ENCODE assay signal across 41 mouse cellular contexts in the genomic region with DNA sequence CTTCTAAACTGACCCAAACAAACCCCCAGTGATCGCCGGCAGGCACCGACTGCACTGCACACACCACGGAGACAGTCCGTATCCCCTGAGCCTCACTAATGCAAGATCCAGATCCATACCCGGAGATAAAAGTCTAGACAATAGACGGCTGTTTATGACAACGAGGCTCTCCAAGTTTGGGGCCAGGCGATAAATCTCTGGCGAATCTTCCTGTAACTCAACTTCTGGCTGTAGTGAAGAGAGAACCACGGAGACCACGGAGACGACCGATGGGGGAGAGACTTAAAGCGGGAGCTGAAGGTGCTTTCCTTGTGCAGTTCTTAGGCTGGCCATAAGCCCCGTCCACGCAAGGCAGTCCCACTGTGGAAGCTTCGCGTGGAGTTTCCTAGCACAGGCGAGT. TPM values are rescaled to one million over a fixed set of nuclear protein-coding genes. Genes with fewer than 3 reads are reported as not detected.
DNase-seq lines count a peak whose midpoint lies in the region; ATAC-seq lines count a peak whose summit lies in the region.
"Had no signal": no experiment of that assay in that cellular context is flagged by ENCODE, and none has a peak within 500 bp of the region (broad histone marks: within the 10 kb centered on the region; RNA-seq: fewer than 3 reads in every experiment).

No protein-coding gene starts in this region.

- WGBS in intestine, embryonic 14.5 days, result 2% methylated on average over 20 of the region's 20 CpGs
- WGBS in intestine, embryonic 15.5 days, result 1% methylated on average over 20 of the region's 20 CpGs
- WGBS in embryonic facial prominence, embryonic 10.5 days, result under 1% methylated on average over 20 of the region's 20 CpGs
- WGBS in limb, embryonic 11.5 days, result 1% methylated on average over 20 of the region's 20 CpGs
- under 1% methylated on average over 20 of the region's 20 CpGs for WGBS in neural tube, embryonic 12.5 days

- H3K4me2 ChIP-seq in intestine, embryonic 14.5 days (ENCODE audit: low read length), result no peak overlapping the region
- H3K4me2 ChIP-seq in intestine, embryonic 15.5 days (replicated peaks), result no peak overlapping the region
- H3K4me2 ChIP-seq in limb, embryonic 11.5 days (ENCODE audit: low read depth, severe bottlenecking), result peak overlapping the region; percentile 42
- H3K4me2 ChIP-seq in neural tube, embryonic 12.5 days (replicated peaks), result peak overlapping the region; percentile 50
- H3K4me2 ChIP-seq: embryonic facial prominence, embryonic 15.5 days; heart, embryonic 11.5 days; liver, embryonic 11.5 days; midbrain, embryonic 12.5 days had no signal

- peak; percentile 73 for DNase-seq in intestine, embryonic 14.5 days (ENCODE audit: low spot score)
- DNase-seq in embryonic facial prominence, embryonic 10.5 days (ENCODE audit: low spot score), result peak; percentile 49
- DNase-seq in limb, embryonic 11.5 days (ENCODE audit: low spot score), result peak; percentile 66
- DNase-seq in adrenal gland, postnatal 10 days, result no peak
- no peak for DNase-seq in cerebellum, adult 8-10 months
- DNase-seq in cerebellum, adult 18-20 months, result no peak
- DNase-seq: adrenal gland, adult 8-10 months; B cell, adult 2 months; cerebellum, adult 9-11 months; gastrocnemius, postnatal 36 days; heart, adult 18-20 months; heart, postnatal 36 days; kidney, postnatal 36 days; lung, postnatal 36 days; right cerebral cortex, postnatal 14 days had no signal

- H3K36me3 ChIP-seq in intestine, embryonic 14.5 days (ENCODE audit: control insufficient read depth, insufficient read depth, low read length), result no peaks in the 10 kb centered on the region
- no peaks in the 10 kb centered on the region for H3K36me3 ChIP-seq in intestine, embryonic 15.5 days
- no peaks in the 10 kb centered on the region for H3K36me3 ChIP-seq in embryonic facial prominence, embryonic 10.5 days (replicated peaks)
- H3K36me3 ChIP-seq in limb, embryonic 11.5 days (ENCODE audit: control insufficient read depth, insufficient read depth, low read length), result no peaks in the 10 kb centered on the region
- H3K36me3 ChIP-seq in neural tube, embryonic 12.5 days, result no peaks in the 10 kb centered on the region
- H3K36me3 ChIP-seq: embryonic facial prominence, embryonic 15.5 days; midbrain, embryonic 12.5 days had no signal

- no peaks in the 10 kb centered on the region for H3K4me1 ChIP-seq in intestine, embryonic 14.5 days (replicated peaks; ENCODE audit: control insufficient read depth, insufficient read depth, low read length)
- no peaks in the 10 kb centered on the region for H3K4me1 ChIP-seq in intestine, embryonic 15.5 days (replicated peaks)
- H3K4me1 ChIP-seq in embryonic facial prominence, embryonic 10.5 days, result peaks cover 2% of the 10 kb centered on the region; the same call in 1 of the 2 replicates
- peaks cover 4% of the 10 kb centered on the region; the same call in 1 of the 2 replicates for H3K4me1 ChIP-seq in limb, embryonic 11.5 days (ENCODE audit: control insufficient read depth, insufficient read depth, low read length)
- no peaks in the 10 kb centered on the region for H3K4me1 ChIP-seq in neural tube, embryonic 12.5 days
- H3K4me1 ChIP-seq: embryonic facial prominence, embryonic 15.5 days; midbrain, embryonic 12.5 days had no signal

- ATAC-seq in intestine, embryonic 14.5 days (replicated peaks; ENCODE audit: low FRiP score, low TSS enrichment, low read depth), result no peak
- ATAC-seq in intestine, embryonic 15.5 days, result no peak
- no peak for ATAC-seq in limb, embryonic 11.5 days (ENCODE audit: insufficient number of reproducible peaks, low FRiP score, low TSS enrichment, low read depth)
- no peak for ATAC-seq in neural tube, embryonic 12.5 days (ENCODE audit: low FRiP score, low read depth)
- ATAC-seq: activated CD4-positive, CD25-positive, alpha-beta regulatory T cell, adult 4 months; forebrain, embryonic 14.5 days; hindbrain, embryonic 16.5 days; intestine, embryonic 16.5 days had no signal

- no peaks in the 10 kb centered on the region for H3K9me3 ChIP-seq in intestine, embryonic 14.5 days (ENCODE audit: control insufficient read depth, low read length)
- H3K9me3 ChIP-seq in intestine, embryonic 15.5 days, result no peaks in the 10 kb centered on the region
- H3K9me3 ChIP-seq in embryonic facial prominence, embryonic 10.5 days, result no peaks in the 10 kb centered on the region
- H3K9me3 ChIP-seq in limb, embryonic 11.5 days (ENCODE audit: control insufficient read depth, low read length), result no peaks in the 10 kb centered on the region
- H3K9me3 ChIP-seq in neural tube, embryonic 12.5 days, result no peaks in the 10 kb centered on the region
- H3K9me3 ChIP-seq: embryonic facial prominence, embryonic 15.5 days; megakaryocyte, embryonic 14.5 days; midbrain, embryonic 12.5 days had no signal

- no peak overlapping the region for H3K4me3 ChIP-seq in intestine, embryonic 14.5 days (ENCODE audit: low read depth, low read length)
- no peak overlapping the region for H3K4me3 ChIP-seq in intestine, embryonic 15.5 days (replicated peaks)
- H3K4me3 ChIP-seq in embryonic facial prominence, embryonic 10.5 days, result no peak overlapping the region
- H3K4me3 ChIP-seq in limb, embryonic 11.5 days (ENCODE audit: low read depth, low read length), result peak overlapping the region; percentile 24
- H3K4me3 ChIP-seq in neural tube, embryonic 12.5 days, result peak overlapping the region; percentile 20
- H3K4me3 ChIP-seq: embryonic facial prominence, embryonic 15.5 days; layer of hippocampus, adult 2 months; megakaryocyte, embryonic 14.5 days; midbrain, embryonic 12.5 days had no signal

- peaks cover 100% of the 10 kb centered on the region for H3K27me3 ChIP-seq in intestine, embryonic 14.5 days (replicated peaks; ENCODE audit: control insufficient read depth, insufficient read depth, low read length)
- H3K27me3 ChIP-seq in intestine, embryonic 15.5 days (replicated peaks), result peaks cover 97% of the 10 kb centered on the region
- peaks cover 100% of the 10 kb centered on the region for H3K27me3 ChIP-seq in embryonic facial prominence, embryonic 10.5 days (replicated peaks; ENCODE audit: low read depth, poor library complexity, severe bottlenecking)
- H3K27me3 ChIP-seq in limb, embryonic 11.5 days (ENCODE audit: control insufficient read depth, insufficient read depth, low read length), result peaks cover 66% of the 10 kb centered on the region
- peaks cover 97% of the 10 kb centered on the region for H3K27me3 ChIP-seq in neural tube, embryonic 12.5 days (replicated peaks)

- H3K27ac ChIP-seq in intestine, embryonic 14.5 days (ENCODE audit: low read depth), result no peak overlapping the region
- H3K27ac ChIP-seq in intestine, embryonic 15.5 days, result no peak overlapping the region
- H3K27ac ChIP-seq in embryonic facial prominence, embryonic 10.5 days (replicated peaks), result no peak overlapping the region
- peak overlapping the region; percentile 76 for H3K27ac ChIP-seq in limb, embryonic 11.5 days (replicated peaks; ENCODE audit: low read depth, low read length)
- no peak overlapping the region for H3K27ac ChIP-seq in neural tube, embryonic 12.5 days
- H3K27ac ChIP-seq: embryonic facial prominence, embryonic 15.5 days; layer of hippocampus, adult 2 months; midbrain, embryonic 12.5 days had no signal

- no peak overlapping the region for H3K9ac ChIP-seq in intestine, embryonic 14.5 days (ENCODE audit: low read length)
- H3K9ac ChIP-seq in intestine, embryonic 15.5 days, result no peak overlapping the region
- peak overlapping the region; percentile 58; the same call in 1 of the 2 replicates for H3K9ac ChIP-seq in limb, embryonic 11.5 days (ENCODE audit: low read length)
- H3K9ac ChIP-seq in neural tube, embryonic 12.5 days, result peak overlapping the region; percentile 53
- H3K9ac ChIP-seq: embryonic facial prominence, embryonic 15.5 days; midbrain, embryonic 12.5 days had no signal

RNA-seq across cellular contexts. Expression of a gene that starts 4.5 kb away (rescaled TPM):
- polyA plus RNA-seq in intestine, embryonic 14.5 days (2014; fragmentation: Nextera tagmentation; extraction: Ambion mirVana), result 0.11 TPM in 2 replicates
- polyA plus RNA-seq in intestine, embryonic 15.5 days (2015; fragmentation: Nextera tagmentation; extraction: Ambion mirVana), result not detected in 2 replicates
- polyA plus RNA-seq in embryonic facial prominence, embryonic 10.5 days (2016; fragmentation: Nextera tagmentation; extraction: Ambion mirVana), result not detected in 2 replicates
- 5.5 and 5.9 TPM in 2 replicates for polyA plus RNA-seq in limb, embryonic 11.5 days (2014; fragmentation: Nextera tagmentation; extraction: Ambion mirVana)
- 4.3 and 5.7 TPM in 2 replicates for polyA plus RNA-seq in neural tube, embryonic 12.5 days (2016; fragmentation: Nextera tagmentation; extraction: Ambion mirVana)
- total RNA-seq in adrenal gland, postnatal 10 days (2021), result under 1 TPM in 1 of 2 experiments, not detected in 1; 0.15 TPM
- total RNA-seq: adrenal gland, adult 8-10 months; CH12.LX; common myeloid progenitor, adult 5-6 weeks; ES-E14; heart, adult 18-20 months; heart, postnatal 36 days; layer of hippocampus, adult 2 months; layer of hippocampus, postnatal 14 days; left cerebral cortex, adult 8-10 months; left cerebral cortex, postnatal 36 days; midbrain, postnatal 0 days had no signal
- polyA plus RNA-seq: activated CD4-positive, CD25-positive, alpha-beta regulatory T cell, adult 4 months; embryonic facial prominence, embryonic 15.5 days; forebrain, embryonic 14.5 days; heart, embryonic 11.5 days; heart, embryonic 16.5 days; hindbrain, embryonic 16.5 days; liver, embryonic 11.5 days; liver, embryonic 16.5 days; lung, embryonic 16.5 days; midbrain, embryonic 12.5 days; midbrain, postnatal 0 days; small intestine, adult 2 months; stomach, embryonic 14.5 days; testis, adult 2 months had no signal

RNA-seq across cellular contexts. Expression of a gene that starts 13.1 kb away (rescaled TPM):
- not detected in 2 replicates for polyA plus RNA-seq in intestine, embryonic 14.5 days (2014; fragmentation: Nextera tagmentation; extraction: Ambion mirVana)
- polyA plus RNA-seq in intestine, embryonic 15.5 days (2015; fragmentation: Nextera tagmentation; extraction: Ambion mirVana), result not detected in 2 replicates
- polyA plus RNA-seq in embryonic facial prominence, embryonic 10.5 days (2016; fragmentation: Nextera tagmentation; extraction: Ambion mirVana), result not detected in 2 replicates
- polyA plus RNA-seq in limb, embryonic 11.5 days (2014; fragmentation: Nextera tagmentation; extraction: Ambion mirVana), result 0.96 and 1.2 TPM in 2 replicates
- polyA plus RNA-seq in neural tube, embryonic 12.5 days (2016; fragmentation: Nextera tagmentation; extraction: Ambion mirVana), result 8.1 and 14.2 TPM in 2 replicates
- not detected for total RNA-seq in adrenal gland, postnatal 10 days (2021)
- total RNA-seq: adrenal gland, adult 8-10 months; CH12.LX; common myeloid progenitor, adult 5-6 weeks; gastrocnemius, postnatal 36 days; heart, adult 18-20 months; heart, postnatal 36 days; layer of hippocampus, adult 2 months; layer of hippocampus, postnatal 14 days; left cerebral cortex, adult 8-10 months; left cerebral cortex, postnatal 36 days; midbrain, postnatal 0 days had no signal
- polyA plus RNA-seq: activated CD4-positive, CD25-positive, alpha-beta regulatory T cell, adult 4 months; forebrain, embryonic 14.5 days; heart, embryonic 11.5 days; heart, embryonic 16.5 days; hindbrain, embryonic 16.5 days; intestine, embryonic 16.5 days; kidney, embryonic 16.5 days; liver, embryonic 11.5 days; liver, embryonic 16.5 days; lung, embryonic 16.5 days; midbrain, embryonic 12.5 days; midbrain, postnatal 0 days; small intestine, adult 2 months; stomach, embryonic 14.5 days; testis, adult 2 months had no signal

RNA-seq across cellular contexts. Expression of a gene that starts 16.9 kb away (rescaled TPM):
- 2.6 and 3.1 TPM in 2 replicates for polyA plus RNA-seq in intestine, embryonic 14.5 days (2014; fragmentation: Nextera tagmentation; extraction: Ambion mirVana)
- 1.9 and 2.6 TPM in 2 replicates for polyA plus RNA-seq in intestine, embryonic 15.5 days (2015; fragmentation: Nextera tagmentation; extraction: Ambion mirVana)
- not detected in 2 replicates for polyA plus RNA-seq in embryonic facial prominence, embryonic 10.5 days (2016; fragmentation: Nextera tagmentation; extraction: Ambion mirVana)
- polyA plus RNA-seq in limb, embryonic 11.5 days (2014; fragmentation: Nextera tagmentation; extraction: Ambion mirVana), result 43.9 and 56.2 TPM in 2 replicates
- polyA plus RNA-seq in neural tube, embryonic 12.5 days (2016; fragmentation: Nextera tagmentation; extraction: Ambion mirVana), result 62.1 and 77.3 TPM in 2 replicates
- 1 to 10 TPM in 1 of 2 experiments, under 1 TPM in 1; 0.94 to 1.4 TPM for total RNA-seq in adrenal gland, postnatal 10 days (2021)
- total RNA-seq: CH12.LX; common myeloid progenitor, adult 5-6 weeks; heart, adult 18-20 months; heart, postnatal 36 days; layer of hippocampus, adult 2 months; layer of hippocampus, postnatal 14 days; left cerebral cortex, adult 8-10 months; left cerebral cortex, postnatal 36 days; midbrain, postnatal 0 days had no signal
- polyA plus RNA-seq: activated CD4-positive, CD25-positive, alpha-beta regulatory T cell, adult 4 months; embryonic facial prominence, embryonic 15.5 days; forebrain, embryonic 14.5 days; heart, embryonic 16.5 days; hindbrain, embryonic 16.5 days; liver, embryonic 16.5 days; lung, embryonic 16.5 days; midbrain, embryonic 12.5 days; midbrain, postnatal 0 days; small intestine, adult 2 months; stomach, embryonic 14.5 days had no signal

RNA-seq across cellular contexts. Expression of a gene that starts 17.5 kb away (rescaled TPM):
- polyA plus RNA-seq in intestine, embryonic 14.5 days (2014; fragmentation: Nextera tagmentation; extraction: Ambion mirVana), result 12.2 and 14.1 TPM in 2 replicates
- 7.7 and 10.1 TPM in 2 replicates for polyA plus RNA-seq in intestine, embryonic 15.5 days (2015; fragmentation: Nextera tagmentation; extraction: Ambion mirVana)
- 0.07 and 0.18 TPM in 2 replicates for polyA plus RNA-seq in embryonic facial prominence, embryonic 10.5 days (2016; fragmentation: Nextera tagmentation; extraction: Ambion mirVana)
- 8.3 and 9.1 TPM in 2 replicates for polyA plus RNA-seq in limb, embryonic 11.5 days (2014; fragmentation: Nextera tagmentation; extraction: Ambion mirVana)
- polyA plus RNA-seq in neural tube, embryonic 12.5 days (2016; fragmentation: Nextera tagmentation; extraction: Ambion mirVana), result 32.1 and 35.5 TPM in 2 replicates
- total RNA-seq in adrenal gland, postnatal 10 days (2021), result 1 to 10 TPM; 5.5 to 6.9 TPM
- total RNA-seq: common myeloid progenitor, adult 5-6 weeks; heart, postnatal 36 days; layer of hippocampus, adult 2 months; layer of hippocampus, postnatal 14 days; left cerebral cortex, adult 8-10 months; left cerebral cortex, postnatal 36 days had no signal
- polyA plus RNA-seq: activated CD4-positive, CD25-positive, alpha-beta regulatory T cell, adult 4 months; forebrain, embryonic 14.5 days; midbrain, embryonic 12.5 days; midbrain, postnatal 0 days had no signal

RNA-seq across cellular contexts. Expression of a gene that starts 26.5 kb away (rescaled TPM):
- polyA plus RNA-seq in intestine, embryonic 14.5 days (2014; fragmentation: Nextera tagmentation; extraction: Ambion mirVana), result 1.7 and 1.9 TPM in 2 replicates
- polyA plus RNA-seq in intestine, embryonic 15.5 days (2015; fragmentation: Nextera tagmentation; extraction: Ambion mirVana), result 1.3 and 1.4 TPM in 2 replicates
- not detected in 2 replicates for polyA plus RNA-seq in embryonic facial prominence, embryonic 10.5 days (2016; fragmentation: Nextera tagmentation; extraction: Ambion mirVana)
- 4.4 and 6.1 TPM in 2 replicates for polyA plus RNA-seq in limb, embryonic 11.5 days (2014; fragmentation: Nextera tagmentation; extraction: Ambion mirVana)
- 45.2 and 47.4 TPM in 2 replicates for polyA plus RNA-seq in neural tube, embryonic 12.5 days (2016; fragmentation: Nextera tagmentation; extraction: Ambion mirVana)
- 1 to 10 TPM; 2.4 to 3.2 TPM for total RNA-seq in adrenal gland, postnatal 10 days (2021)
- total RNA-seq: common myeloid progenitor, adult 5-6 weeks; heart, adult 18-20 months; heart, postnatal 36 days; layer of hippocampus, adult 2 months; layer of hippocampus, postnatal 14 days; left cerebral cortex, adult 8-10 months; left cerebral cortex, postnatal 36 days; midbrain, postnatal 0 days had no signal
- polyA plus RNA-seq: activated CD4-positive, CD25-positive, alpha-beta regulatory T cell, adult 4 months; embryonic facial prominence, embryonic 15.5 days; forebrain, embryonic 14.5 days; heart, embryonic 11.5 days; heart, embryonic 16.5 days; liver, embryonic 16.5 days; lung, embryonic 16.5 days; midbrain, embryonic 12.5 days; midbrain, postnatal 0 days; stomach, embryonic 14.5 days had no signal

Comparison
In these comparisons a context has a peak if more than half of its experiments do, and no peak if none do; other contexts are left out.
1. DNase-seq: peak in intestine, embryonic 14.5 days (single experiment), embryonic facial prominence, embryonic 10.5 days (single experiment) and limb, embryonic 11.5 days (single experiment); none in adrenal gland, postnatal 10 days (single experiment), cerebellum, adult 8-10 months (single experiment) and cerebellum, adult 18-20 months (0 of 2).
2. H3K4me2 ChIP-seq: peak in limb, embryonic 11.5 days (single experiment) and neural tube, embryonic 12.5 days (single experiment); none in intestine, embryonic 14.5 days (single experiment) and intestine, embryonic 15.5 days (single experiment).
3. H3K4me3 ChIP-seq: peak in limb, embryonic 11.5 days (single experiment) and neural tube, embryonic 12.5 days (single experiment); none in intestine, embryonic 14.5 days (single experiment), intestine, embryonic 15.5 days (single experiment) and embryonic facial prominence, embryonic 10.5 days (single experiment).
4. H3K9ac ChIP-seq: peak in limb, embryonic 11.5 days (single experiment) and neural tube, embryonic 12.5 days (single experiment); none in intestine, embryonic 14.5 days (single experiment) and intestine, embryonic 15.5 days (single experiment).
5. RNA of a gene that starts 16.9 kb away (polyA plus RNA-seq): 62.1 to 77.3 TPM in neural tube, embryonic 12.5 days and 43.9 to 56.2 TPM in limb, embryonic 11.5 days; 2.6 to 3.1 TPM in intestine, embryonic 14.5 days, 1.9 to 2.6 TPM in intestine, embryonic 15.5 days and not detected in embryonic facial prominence, embryonic 10.5 days; every median in the first group is over 10 times any median in the second.